Mouse (Mus musculus) ES-Bruce4 (cell line): ENCODE measurements around the gene D1Ertd622e. TPM values are rescaled to one million over a fixed set of nuclear protein-coding genes. Genes with fewer than 3 reads are reported as not detected.

Source experiments
- H3K27ac ChIP-seq: 2 replicates; pipeline ENCODE4 v1.5.1; 2012; ENCODE audit warnings: low read length, inconsistent platforms; ENCODE audit not compliant: insufficient read depth
- H3K27me3 ChIP-seq: 2 replicates; pipeline ENCODE4 v1.6.1; 2012; ENCODE audit warnings: mild to moderate bottlenecking, low read length, inconsistent platforms; ENCODE audit not compliant: control insufficient read depth, poor library complexity, insufficient read depth, severe bottlenecking
- H3K36me3 ChIP-seq: 2 replicates; pipeline ENCODE4 v1.6.1; 2012; ENCODE audit warnings: inconsistent platforms, mild to moderate bottlenecking, low read length, moderate library complexity; ENCODE audit not compliant: control insufficient read depth, poor library complexity, insufficient read depth, severe bottlenecking
- H3K4me1 ChIP-seq: one replicate; pipeline ENCODE4 v1.8.1; 2011; ENCODE audit warnings: low read length; ENCODE audit not compliant: control insufficient read depth, insufficient read depth
- H3K4me3 ChIP-seq: 2 replicates; pipeline ENCODE4 v1.5.1; 2011; ENCODE audit warnings: low read depth, mild to moderate bottlenecking, low read length
- H3K9ac ChIP-seq: 2 replicates; pipeline ENCODE4 v1.6.1; 2012; ENCODE audit warnings: low read depth, mild to moderate bottlenecking, inconsistent platforms; ENCODE audit not compliant: poor library complexity, severe bottlenecking
- H3K9me3 ChIP-seq: replicated peaks from 2 replicates; pipeline ENCODE4 v1.6.1; 2012; ENCODE audit warnings: mild to moderate bottlenecking, low read length, inconsistent platforms; ENCODE audit not compliant: control insufficient read depth, poor library complexity, insufficient read depth, severe bottlenecking
- CTCF ChIP-seq: IDR thresholded peaks from one replicate; pipeline ENCODE4 v1.8.1; 2011; ENCODE audit warnings: low read depth, low read length
- EP300 ChIP-seq: IDR thresholded peaks from 2 replicates; pipeline ENCODE4 v1.6.1; 2011; ENCODE audit warnings: low read depth, low read length; ENCODE audit not compliant: insufficient read depth
- POLR2A ChIP-seq: IDR thresholded peaks from one replicate; pipeline ENCODE4 v1.8.1; 2011; ENCODE audit warnings: low read length; ENCODE audit not compliant: insufficient read depth
- polyA plus RNA-seq: library from polyadenylated mRNA; stranded (reverse); fragments of >200 nt; gene quantifications from 2 replicates; pipeline ENCODE4 v1.2.4, GENCODE M21; 2011; ENCODE audit warnings: low read depth; ENCODE audit not compliant: missing spikeins, insufficient read depth, insufficient read length

Gene D1Ertd622e
- polyA plus RNA-seq, 1 experiment, result 6.4 TPM

- Histone ChIP-seq H3K4me3 (no peak overlapping the region), H3K36me3 (no peaks in the 10 kb centered on the region)
- TF ChIP-seq CTCF (no peak), EP300 (no peak), POLR2A (no peak)
Measured at GRCm38 (mm10) chr1:97564641-97565040, 97.2 kb downstream of the D1Ertd622e start.

GRCm38 (mm10) chr1:97562867-97563266 lies 99.0 kb downstream of the D1Ertd622e start:
- H3K4me3 ChIP-seq, result no peak overlapping the region
- H3K9ac ChIP-seq, result no peak overlapping the region
- no peak overlapping the region for H3K27ac ChIP-seq
- H3K36me3 ChIP-seq, result no peaks in the 10 kb centered on the region
- no peaks in the 10 kb centered on the region for H3K4me1 ChIP-seq
- H3K9me3 ChIP-seq, result no peaks in the 10 kb centered on the region
- TF ChIP-seq POLR2A (no peak), EP300 (no peak), CTCF (no peak)
- no peaks in the 10 kb centered on the region for H3K27me3 ChIP-seq

More at GRCm38 (mm10) chr1:97564641-97565040, 97.2 kb downstream of the D1Ertd622e start:
- Histone ChIP-seq H3K9me3 (no peaks in the 10 kb centered on the region), H3K4me1 (no peaks in the 10 kb centered on the region), H3K9ac (no peak overlapping the region), H3K27ac (no peak overlapping the region), H3K27me3 (no peaks in the 10 kb centered on the region)

Other genes starting within 250 kb of the D1Ertd622e start
- gene Gin1, start 108.1 kb upstream of the D1Ertd622e start, polyA plus RNA-seq, result 12.2 and 12.4 TPM in 2 replicates
- gene Ppip5k2, start 108.3 kb upstream of the D1Ertd622e start, polyA plus RNA-seq, result 48.5 and 55.0 TPM in 2 replicates